Mouse (Mus musculus): ENCODE results near the gene Nanp. TPM values are rescaled to one million over a fixed set of nuclear protein-coding genes. Genes with fewer than 3 reads are reported as not detected.

The Nanp gene
- 2.0 and 12.2 TPM in 2 replicates for polyA plus RNA-seq (2012; ENCODE audit: low replicate concordance)

DNA sequence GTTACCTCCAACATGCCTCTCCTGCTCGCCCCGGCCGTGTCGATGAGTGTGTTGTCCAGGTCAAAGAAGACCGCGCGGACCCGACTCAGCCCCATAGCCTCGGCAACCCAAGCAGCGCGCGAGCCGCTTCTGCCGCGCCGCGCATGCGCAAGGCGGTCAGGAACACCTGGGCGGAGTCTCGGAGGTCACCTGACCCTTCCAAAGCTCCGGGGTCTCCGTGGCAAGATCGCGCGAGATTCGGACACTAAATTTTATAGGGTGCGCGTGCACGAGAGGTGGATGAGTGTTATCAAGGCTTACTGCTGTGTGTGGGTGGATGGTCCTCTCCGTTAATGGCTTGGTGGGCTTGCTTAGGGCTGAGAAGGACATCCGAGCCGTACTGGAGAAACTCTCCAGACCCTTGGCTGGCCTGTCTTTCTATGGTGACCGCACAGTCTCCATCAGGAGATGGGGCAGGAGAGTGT, at the start of gene Nanp, which contains the start of gene Ninl:
Nanp (minus strand) TSS at position 167 of the 464 bp plus-strand sequence.
Ninl (minus strand) TSS at position 151 of the 464 bp plus-strand sequence.

Other genes starting within 250 kb of the Nanp start
- gene Abhd12, start 134.7 kb downstream of the Nanp start, polyA plus RNA-seq (2012; ENCODE audit: low replicate concordance): 29.6 and 48.1 TPM in 2 replicates
- gene Gins1, start 134.0 kb downstream of the Nanp start, polyA plus RNA-seq (2012; ENCODE audit: low replicate concordance): 3.6 and 7.5 TPM in 2 replicates
- gene Ninl, start within 50 bp of the Nanp start, polyA plus RNA-seq (2012; ENCODE audit: low replicate concordance): 7.5 and 7.8 TPM in 2 replicates
- gene Gm14151, start 53.0 kb upstream of the Nanp start, polyA plus RNA-seq (2012; ENCODE audit: low replicate concordance): not detected in 2 replicates
- gene Gm14147, start 58.8 kb upstream of the Nanp start, polyA plus RNA-seq (2012; ENCODE audit: low replicate concordance): not detected in 2 replicates